Mouse (Mus musculus) CH12.LX (cell line): ENCODE data around the gene D230025D16Rik. TPM values are rescaled to one million over a fixed set of nuclear protein-coding genes. Genes with fewer than 3 reads are reported as not detected.

Experiments
- DNase-seq: peaks from one replicate; pipeline ENCODE4 v3.0.0-alpha.2; 2013; ENCODE audit errors: extremely low read depth
- H3K27ac ChIP-seq: 2 replicates; pipeline ENCODE4 v1.5.1; 2012; ENCODE audit warnings: low read depth, mild to moderate bottlenecking, control low read depth, moderate library complexity; ENCODE audit not compliant: insufficient read depth
- H3K27me3 ChIP-seq: replicated peaks from 2 replicates; pipeline ENCODE3; 2012; ENCODE audit warnings: inconsistent platforms
- H3K36me3 ChIP-seq, 2 experiments: replicated peaks in 1 of 2; 2 replicates each; pipeline versions ENCODE3 to v1.6.1; 2012; ENCODE audit warnings: inconsistent platforms in 1 of 2, low read length in 1 of 2, mild to moderate bottlenecking in 1 of 2, mixed read lengths in 1 of 2, moderate library complexity in 1 of 2; ENCODE audit not compliant: control insufficient read depth in 1 of 2, insufficient read depth in 1 of 2
- H3K4me1 ChIP-seq, 2 experiments: 2 replicates each; pipeline ENCODE4 v1.6.1; 2012; ENCODE audit warnings: inconsistent platforms in 1 of 2, moderate library complexity in 1 of 2; ENCODE audit not compliant: insufficient read depth in 2 of 2, control insufficient read depth in 1 of 2
- H3K4me2 ChIP-seq: 2 replicates; pipeline ENCODE4 v1.6.1; 2012; ENCODE audit warnings: low read depth, mild to moderate bottlenecking, control low read depth; ENCODE audit not compliant: poor library complexity, insufficient read depth, severe bottlenecking
- H3K4me3 ChIP-seq, 3 experiments: fragments of 150-350 bp in 1 of 3; sonication (generic) in 1 of 3; replicated peaks in 1 of 3; 2 replicates each; pipeline versions ENCODE3 to v1.5.1; 2011 to 2012; ENCODE audit warnings: low read depth in 2 of 3, low read length in 2 of 3, mild to moderate bottlenecking in 2 of 3, moderate library complexity in 2 of 3, control low read depth in 1 of 3, improper control_type of control experiment in 1 of 3, inconsistent platforms in 1 of 3, mixed read lengths in 1 of 3; ENCODE audit not compliant: poor library complexity in 1 of 3
- H3K79me2 ChIP-seq: replicated peaks from 2 replicates; pipeline ENCODE4 v1.6.1; 2012; ENCODE audit warnings: mild to moderate bottlenecking, moderate library complexity; ENCODE audit not compliant: control insufficient read depth, poor library complexity, insufficient read depth, severe bottlenecking; ENCODE audit errors: extremely low read depth
- H3K9ac ChIP-seq: 2 replicates; pipeline ENCODE4 v1.6.1; 2012; ENCODE audit warnings: low read depth, mild to moderate bottlenecking, control low read depth, moderate library complexity; ENCODE audit not compliant: insufficient read depth
- H3K9me3 ChIP-seq: replicated peaks from 2 replicates; pipeline ENCODE3; 2012; ENCODE audit warnings: low read length, inconsistent platforms, mixed read lengths
- BHLHE40 ChIP-seq: IDR thresholded peaks from 2 replicates; pipeline ENCODE4 v1.6.1; 2011; ENCODE audit warnings: mild to moderate bottlenecking, low read depth, low read length, improper control_type of control experiment
- CHD2 ChIP-seq: IDR thresholded peaks from 2 replicates; pipeline ENCODE4 v1.6.1; 2011; ENCODE audit warnings: low read length, improper control_type of control experiment
- CTCF ChIP-seq, 2 experiments: IDR thresholded peaks in 1 of 2; conservative IDR thresholded peaks in 1 of 2; 2 replicates each; pipeline ENCODE4 v1.5.1; 2011 to 2012; ENCODE audit warnings: low read depth in 2 of 2, low read length in 2 of 2, improper control_type of control experiment in 1 of 2, inconsistent platforms in 1 of 2, mild to moderate bottlenecking in 1 of 2, moderate library complexity in 1 of 2
- E2F4 ChIP-seq: IDR thresholded peaks from 2 replicates; pipeline ENCODE4 v1.6.1; 2011; ENCODE audit warnings: low read depth, low read length, improper control_type of control experiment; ENCODE audit not compliant: insufficient replicate concordance
- ELF1 ChIP-seq: IDR thresholded peaks from 2 replicates; pipeline ENCODE4 v1.6.1; 2014; ENCODE audit warnings: low read depth, mild to moderate bottlenecking, inconsistent platforms, low read length, improper control_type of control experiment
- ETS1 ChIP-seq: conservative IDR thresholded peaks from 2 replicates; pipeline ENCODE4 v1.6.1; 2012; ENCODE audit warnings: low read depth, mild to moderate bottlenecking, inconsistent platforms, low read length, improper control_type of control experiment, moderate library complexity
- JUN ChIP-seq: IDR thresholded peaks from 2 replicates; pipeline ENCODE4 v1.6.1; 2011; ENCODE audit warnings: low read depth, mild to moderate bottlenecking, low read length, improper control_type of control experiment, moderate library complexity; ENCODE audit not compliant: insufficient read depth
- KAT2A ChIP-seq: IDR thresholded peaks from 2 replicates; pipeline ENCODE4 v1.6.1; 2012; ENCODE audit warnings: low read length, improper control_type of control experiment, inconsistent platforms; ENCODE audit not compliant: insufficient replicate concordance
- MEF2A ChIP-seq: IDR thresholded peaks from 2 replicates; pipeline ENCODE4 v1.6.1; 2014; ENCODE audit warnings: low read depth, mild to moderate bottlenecking, inconsistent platforms, low read length, improper control_type of control experiment, borderline replicate concordance
- POLR2A ChIP-seq: IDR thresholded peaks from 2 replicates; pipeline ENCODE4 v1.6.1; 2011; ENCODE audit warnings: low read depth, mild to moderate bottlenecking, improper control_type of control experiment, low read length
- TBP ChIP-seq: conservative IDR thresholded peaks from 2 replicates; pipeline ENCODE4 v1.6.1; 2011; ENCODE audit warnings: low read depth, low read length, improper control_type of control experiment
- TCF12 ChIP-seq: IDR thresholded peaks from 2 replicates; pipeline ENCODE4 v1.6.1; 2014; ENCODE audit warnings: low read depth, mild to moderate bottlenecking, inconsistent platforms, low read length, improper control_type of control experiment
- ZKSCAN1 ChIP-seq: IDR thresholded peaks from 2 replicates; pipeline ENCODE4 v1.6.1; 2012; ENCODE audit warnings: low read depth, inconsistent platforms, low read length, improper control_type of control experiment, borderline replicate concordance
- dilution Hi-C: fragments of 300-500 bp; cut with MboI; formaldehyde crosslinking; loops from 2 replicates; pipeline ENCODE4 v1.14.3; 2020; ENCODE audit warnings: low sequenced_read_pairs; ENCODE audit not compliant: extremely low pct_unique_long_range_greater_than_20kb, extremely low pct_ligation_motif_present
- in situ Hi-C: fragments of 300-500 bp; cut with MboI; formaldehyde crosslinking; loops from 3 replicates; pipeline ENCODE4 v1.14.3; 2019; ENCODE audit warnings: low sequenced_read_pairs, low pct_ligation_motif_present, low pct_unique_long_range_greater_than_20kb, mixed read lengths
- polyA plus RNA-seq: library from polyadenylated mRNA; unstranded; fragments of >175 nt; gene quantifications from 2 replicates; pipeline ENCODE4 v1.2.1, GENCODE M21; 2012; ENCODE audit warnings: low read depth; ENCODE audit not compliant: insufficient read length
- total RNA-seq, 2 experiments: library from RNA; depleted of rRNA; stranded (reverse); fragments of 300-350 nt in 1 of 2; fragments of >200 nt in 1 of 2; gene quantifications; 2 replicates each; pipeline ENCODE4 v1.2.3; 2012 to 2014

The D230025D16Rik gene
- total and polyA plus RNA-seq, 3 experiments, result 10.7 to 21.5 (median 14.0) TPM

GRCm38 (mm10) chr8:105276292-105277120 lies 51.6 kb downstream of the D230025D16Rik start:
- H3K4me3 ChIP-seq, result no peak overlapping the region
- no peaks in the 10 kb centered on the region for H3K79me2 ChIP-seq
- in situ Hi-C loops, result no loop called here
- H3K9ac ChIP-seq, result no peak overlapping the region
- no peaks in the 10 kb centered on the region for H3K27me3 ChIP-seq
- H3K4me1 ChIP-seq, result peaks cover 0 to 2% of the 10 kb centered on the region in 2 experiments; a peak in 1 of 4 replicates
- no peak overlapping the region for H3K4me2 ChIP-seq
- no peak for DNase-seq
- no peaks in the 10 kb centered on the region for H3K9me3 ChIP-seq
- dilution Hi-C loops, result no loop called here
- TF ChIP-seq MEF2A, result no peak
- no peak for TF ChIP-seq TCF12
- TF ChIP-seq CTCF (conservative IDR thresholded peaks at IDR 0.05 in 1 of 2, IDR thresholded peaks at IDR 0.05 in 1 of 2; ENCODE audit: low read depth in 2 of 2, low read length in 2 of 2), result no peak
- no peak for TF ChIP-seq CHD2
- TF ChIP-seq ZKSCAN1, result no peak
- TF ChIP-seq BHLHE40, result no peak
- no peak for TF ChIP-seq ETS1
- no peak for TF ChIP-seq ELF1
- no peak for TF ChIP-seq JUN
- no peak for TF ChIP-seq POLR2A
- TF ChIP-seq KAT2A, result no peak
- TF ChIP-seq TBP, result no peak
- H3K36me3 ChIP-seq, result peaks cover 0 to 31% of the 10 kb centered on the region in 2 experiments
- H3K27ac ChIP-seq, result no peak overlapping the region

- Histone ChIP-seq H3K9ac (no peak overlapping the region), H3K4me3 (no peak overlapping the region), H3K9me3 (no peaks in the 10 kb centered on the region), H3K27me3 (no peaks in the 10 kb centered on the region), H3K79me2 (no peaks in the 10 kb centered on the region), H3K4me1 (peaks cover 0 to 2% of the 10 kb centered on the region in 2 experiments; a peak in 1 of 4 replicates), H3K27ac (no peak overlapping the region), H3K4me2 (no peak overlapping the region), H3K36me3 (peaks cover 7 to 54% of the 10 kb centered on the region in 2 experiments)
- dilution Hi-C loops, result no loop called here
- TF ChIP-seq BHLHE40 (no peak), MEF2A (no peak), POLR2A (no peak), E2F4 (no peak), ELF1 (no peak)
- in situ Hi-C loops, result no loop called here
- no peak for DNase-seq
These were observed 54.0 kb downstream of the D230025D16Rik start for GRCm38 (mm10) chr8:105278911-105279334.
